9 mouse cellular contexts compared by ENCODE assay signal in genomic region chr1:134196386-134196785, GRCm38 (mm10). TPM values are rescaled to one million over a fixed set of nuclear protein-coding genes. Genes with fewer than 3 reads are reported as not detected.
DNase-seq lines count a peak whose midpoint lies in the region; ATAC-seq lines count a peak whose summit lies in the region.
"Had no signal": no experiment of that assay in that cellular context is flagged by ENCODE, and none has a peak within 500 bp of the region (broad histone marks: within the 10 kb centered on the region; RNA-seq: fewer than 3 reads in every experiment).

No protein-coding gene starts in this region.

- DNase-seq in embryo, embryonic 10 days (ENCODE audit: low spot score): peak; percentile 27
- no peak for DNase-seq in embryo, embryonic 11 days
- peak; percentile 89 to 92 for DNase-seq in adrenal gland, postnatal 36 days
- peak; percentile 63 to 76 for DNase-seq in frontal cortex, postnatal 25 days (ENCODE audit: low spot score in 2 of 2)
- peak; percentile 71 to 80 for DNase-seq in left cerebral cortex, postnatal 10 days (ENCODE audit: extremely low spot score in 1 of 2, low spot score in 2 of 2)
- peak; percentile 34 for DNase-seq in mesoderm, embryonic 11.5 days (ENCODE audit: low read depth, low spot score)
- DNase-seq in splenic B cell, adult 2 months (ENCODE audit: low read depth, low spot score): peak; percentile 94

- no peaks in the 10 kb centered on the region for H3K36me3 ChIP-seq in splenic B cell, adult 2 months (ENCODE audit: control insufficient read depth, insufficient read depth, low read length, poor library complexity, severe bottlenecking)
- H3K36me3 ChIP-seq: neural tube, embryonic 13.5 days had no signal

- intact Hi-C loops in left cerebral cortex, postnatal 10 days (cut with DNase I): loop anchor here (5.0 kb wide), 1 partner anchor 36 kb away; no protein-coding TSS in a partner anchor

- H3K27me3 ChIP-seq in splenic B cell, adult 2 months (ENCODE audit: control insufficient read depth, insufficient read depth, low read length, poor library complexity, severe bottlenecking): no peaks in the 10 kb centered on the region
- H3K27me3 ChIP-seq: neural tube, embryonic 13.5 days had no signal

- ATAC-seq in inflammation-experienced regulatory T-cells, adult 6 months: peak; percentile 73

RNA-seq across cellular contexts. Expression of gene Mybph, which starts 3.1 kb away (rescaled TPM):
- under 1 TPM in 1 of 2 experiments, not detected in 1; 0.13 TPM for total RNA-seq in adrenal gland, postnatal 36 days (2021)
- not detected for polyA plus RNA-seq in inflammation-experienced regulatory T-cells, adult 6 months (2017; shearing (Covaris generic))
- total RNA-seq in left cerebral cortex, postnatal 10 days (2021): not detected

RNA-seq across cellular contexts. Expression of gene Chil1, which starts 14.4 kb away (rescaled TPM):
- 1 to 10 TPM; 1.3 to 1.7 TPM for total RNA-seq in adrenal gland, postnatal 36 days (2021)
- polyA plus RNA-seq in inflammation-experienced regulatory T-cells, adult 6 months (2017; shearing (Covaris generic)): under 1 TPM in 2 of 3 experiments, not detected in 1; 0.46 to 0.98 TPM
- 1 to 10 TPM; 5.0 to 5.9 TPM for total RNA-seq in left cerebral cortex, postnatal 10 days (2021)

RNA-seq across cellular contexts. Expression of gene Adora1, which starts 38.8 kb away (rescaled TPM):
- 100 to 1,000 TPM; 110 to 137 TPM for total RNA-seq in adrenal gland, postnatal 36 days (2021)
- not detected for polyA plus RNA-seq in inflammation-experienced regulatory T-cells, adult 6 months (2017; shearing (Covaris generic))
- total RNA-seq in left cerebral cortex, postnatal 10 days (2021): 100 to 1,000 TPM; 154 to 165 TPM
